Mouse (Mus musculus): ENCODE measurements at regions not wholly inside any gene's neighbourhood (a gene's known extent, or its start where the extent isn't known, plus 50 kb on each side); places are given as distances from the start of the nearest gene placed in this dataset.

DNA sequence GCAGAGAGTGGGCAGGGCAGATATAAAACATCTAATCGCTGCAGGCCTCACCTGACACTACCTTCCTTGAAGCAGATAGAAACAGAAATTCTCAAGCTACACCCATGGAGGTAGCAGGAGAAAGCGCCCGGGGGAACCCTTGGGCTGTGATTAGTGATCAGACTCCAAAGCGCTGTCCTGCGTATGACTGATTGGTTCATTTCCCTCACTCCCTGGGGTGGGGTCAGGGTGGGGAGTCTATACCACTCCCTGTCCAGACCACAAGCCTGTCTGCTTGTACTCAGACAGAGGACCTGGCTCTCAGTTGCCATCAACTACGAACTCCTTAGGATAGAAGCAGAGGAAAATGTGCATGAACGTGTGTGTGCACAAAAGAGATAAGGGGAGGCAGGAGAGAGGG lies 77.7 kb downstream of the Gm826 start:
- H3K9ac ChIP-seq (replicated peaks), result no peak overlapping the region
- WGBS, result 70% methylated on average over 7 of the region's 7 CpGs
- no peaks in the 10 kb centered on the region for H3K4me1 ChIP-seq (replicated peaks)
- H3K4me3 ChIP-seq (replicated peaks), result no peak overlapping the region
- H3K4me2 ChIP-seq, result no peak overlapping the region
- H3K27me3 ChIP-seq, result no peaks in the 10 kb centered on the region
- H3K27ac ChIP-seq, result no peak overlapping the region
- ATAC-seq (ENCODE audit: insufficient number of reproducible peaks, insufficient read depth, low FRiP score, low TSS enrichment, low read depth), result no peak
- no peaks in the 10 kb centered on the region for H3K9me3 ChIP-seq
- H3K36me3 ChIP-seq, result no peaks in the 10 kb centered on the region

- H3K4me3 ChIP-seq (replicated peaks), result no peak overlapping the region
- H3K4me2 ChIP-seq, result no peak overlapping the region
- H3K36me3 ChIP-seq, result no peaks in the 10 kb centered on the region
- H3K9ac ChIP-seq (replicated peaks), result no peak overlapping the region
- peaks cover 22% of the 10 kb centered on the region for H3K27me3 ChIP-seq
- no peak for ATAC-seq (ENCODE audit: insufficient number of reproducible peaks, insufficient read depth, low FRiP score, low TSS enrichment, low read depth)
- H3K4me1 ChIP-seq (replicated peaks), result peaks cover 8% of the 10 kb centered on the region; the same call in 1 of the 2 replicates
- no peak overlapping the region for H3K27ac ChIP-seq
- 94% methylated on average over 3 of the region's 3 CpGs for WGBS
- H3K9me3 ChIP-seq, result no peaks in the 10 kb centered on the region
Observed at GRCm38 (mm10) chr2:160250228-160250627, 83.7 kb downstream of the Gm826 start.

DNA sequence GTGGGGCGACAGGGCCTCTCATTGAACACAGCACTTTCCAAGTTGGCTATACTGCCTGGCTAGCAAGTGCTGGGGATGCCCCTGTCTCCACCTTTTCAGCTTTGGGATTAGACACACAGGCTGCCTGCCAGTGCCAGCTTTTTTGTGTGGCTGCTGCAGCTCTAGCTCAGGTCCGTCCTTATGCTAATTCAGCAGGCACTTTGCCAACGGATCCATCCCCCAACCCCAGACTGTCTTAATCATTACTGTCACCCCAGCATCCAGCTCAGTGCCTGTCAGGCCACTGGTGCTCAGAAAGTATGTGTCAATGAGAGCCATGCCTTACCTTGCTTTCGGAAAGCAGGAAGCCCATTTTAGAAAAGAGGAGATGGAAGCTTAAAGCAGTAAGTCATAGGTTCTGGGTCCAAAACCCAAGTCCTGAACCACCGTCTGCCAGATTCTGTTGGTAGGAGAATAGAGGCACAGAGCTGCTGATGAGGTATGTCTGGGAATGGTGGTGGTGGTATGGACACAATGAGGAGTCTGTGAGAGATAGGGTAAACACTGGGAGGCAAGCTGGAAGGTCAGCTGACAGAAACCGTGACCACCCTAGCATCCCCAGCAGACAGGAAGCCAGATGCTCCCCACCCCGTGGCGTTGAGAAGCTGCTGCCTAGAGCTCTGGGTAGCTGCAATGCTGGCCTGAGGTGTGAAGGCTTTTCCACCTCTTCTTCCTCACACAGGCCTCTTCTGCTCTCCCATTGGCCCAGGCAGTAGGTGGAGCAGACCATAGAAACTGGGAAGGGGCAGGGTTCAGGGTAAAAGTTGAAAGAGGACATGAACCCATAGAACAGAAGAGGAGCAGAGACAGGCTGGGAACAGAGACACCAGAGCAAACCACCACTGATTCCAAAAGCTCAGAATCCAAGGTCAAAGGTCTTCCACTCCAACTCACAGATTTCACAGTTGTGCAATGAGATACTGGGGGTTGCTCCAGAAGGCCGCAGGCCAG lies 84.6 kb downstream of the Gm826 start:
- Histone ChIP-seq H3K9me3 (no peaks in the 10 kb centered on the region), H3K27ac (no peak overlapping the region), H3K4me3 (replicated peaks) (no peak overlapping the region), H3K36me3 (no peaks in the 10 kb centered on the region), H3K4me1 (replicated peaks) (peaks cover 13% of the 10 kb centered on the region), H3K4me2 (no peak overlapping the region), H3K27me3 (peaks cover 22% of the 10 kb centered on the region), H3K9ac (replicated peaks) (no peak overlapping the region)
- WGBS, result 66% methylated on average over 9 of the region's 9 CpGs
- no peak for ATAC-seq (ENCODE audit: insufficient number of reproducible peaks, insufficient read depth, low FRiP score, low TSS enrichment, low read depth)

DNA sequence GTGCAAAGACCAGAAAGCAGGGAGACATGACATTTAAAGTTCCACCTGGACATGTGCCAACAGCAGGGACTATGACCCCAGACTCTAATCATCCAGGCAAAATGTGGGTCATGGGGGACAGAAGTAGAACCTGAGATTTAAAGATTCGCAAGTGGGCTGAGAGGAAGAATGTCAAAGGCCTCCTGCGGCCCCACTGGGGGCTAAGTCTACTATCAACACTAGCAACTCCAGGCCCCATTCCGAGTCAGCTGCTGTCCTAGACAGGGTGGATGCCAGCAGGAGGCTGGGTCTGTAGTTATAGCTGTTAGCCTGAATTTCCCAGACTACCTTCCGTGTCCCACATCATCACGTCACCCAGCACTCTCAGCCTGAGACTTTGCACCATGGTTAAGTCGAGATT lies 86.7 kb downstream of the Gm826 start:
- no peaks in the 10 kb centered on the region for H3K9me3 ChIP-seq
- no peak for ATAC-seq (ENCODE audit: insufficient number of reproducible peaks, insufficient read depth, low FRiP score, low TSS enrichment, low read depth)
- 90% methylated on average over 6 of the region's 6 CpGs for WGBS
- peaks cover 13% of the 10 kb centered on the region for H3K4me1 ChIP-seq (replicated peaks)
- H3K4me2 ChIP-seq, result no peak overlapping the region
- peaks cover 22% of the 10 kb centered on the region for H3K27me3 ChIP-seq
- H3K27ac ChIP-seq, result no peak overlapping the region
- H3K9ac ChIP-seq (replicated peaks), result no peak overlapping the region
- no peak overlapping the region for H3K4me3 ChIP-seq (replicated peaks)
- H3K36me3 ChIP-seq, result no peaks in the 10 kb centered on the region

GRCm38 (mm10) chr2:160246356-160246755 lies 87.6 kb downstream of the Gm826 start:
- 75% methylated on average over 1 of the region's 1 CpGs for WGBS
- no peak overlapping the region for H3K27ac ChIP-seq
- no peaks in the 10 kb centered on the region for H3K9me3 ChIP-seq

DNA sequence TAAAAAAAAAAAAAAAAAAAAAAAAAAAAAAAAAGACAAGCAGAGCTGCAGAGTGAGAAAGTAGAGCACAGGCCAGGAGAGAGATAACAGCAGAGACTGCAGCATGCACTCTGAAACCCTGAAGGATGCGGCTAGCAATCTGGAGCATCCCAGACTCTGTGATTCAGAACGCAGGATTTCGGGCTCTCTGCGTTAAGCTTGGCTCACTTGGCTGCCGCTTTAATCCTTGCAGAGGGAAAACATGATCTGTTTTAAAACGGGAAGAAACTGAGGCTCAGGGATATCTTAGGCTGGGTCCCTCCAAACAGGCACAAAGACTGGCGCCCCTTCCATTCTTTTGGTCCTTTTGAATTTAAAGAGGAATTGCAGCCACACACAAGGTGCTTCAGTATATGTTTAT lies 89.1 kb downstream of the Gm826 start:
- Histone ChIP-seq H3K4me3 (replicated peaks) (no peak overlapping the region), H3K36me3 (no peaks in the 10 kb centered on the region), H3K9me3 (no peaks in the 10 kb centered on the region), H3K27me3 (peaks cover 26% of the 10 kb centered on the region), H3K4me2 (no peak overlapping the region), H3K9ac (replicated peaks) (no peak overlapping the region), H3K4me1 (replicated peaks) (peaks cover 24% of the 10 kb centered on the region), H3K27ac (no peak overlapping the region)
- 30% methylated on average over 7 of the region's 7 CpGs for WGBS
- ATAC-seq (ENCODE audit: insufficient number of reproducible peaks, insufficient read depth, low FRiP score, low TSS enrichment, low read depth), result no peak

More at GRCm38 (mm10) chr2:160246356-160246755, 87.6 kb downstream of the Gm826 start:
- H3K4me3 ChIP-seq (replicated peaks), result no peak overlapping the region
- ATAC-seq (ENCODE audit: insufficient number of reproducible peaks, insufficient read depth, low FRiP score, low TSS enrichment, low read depth), result no peak
- no peaks in the 10 kb centered on the region for H3K36me3 ChIP-seq
- no peak overlapping the region for H3K4me2 ChIP-seq
- H3K27me3 ChIP-seq, result peaks cover 29% of the 10 kb centered on the region
- H3K9ac ChIP-seq (replicated peaks), result no peak overlapping the region
- peaks cover 13% of the 10 kb centered on the region for H3K4me1 ChIP-seq (replicated peaks)

DNA sequence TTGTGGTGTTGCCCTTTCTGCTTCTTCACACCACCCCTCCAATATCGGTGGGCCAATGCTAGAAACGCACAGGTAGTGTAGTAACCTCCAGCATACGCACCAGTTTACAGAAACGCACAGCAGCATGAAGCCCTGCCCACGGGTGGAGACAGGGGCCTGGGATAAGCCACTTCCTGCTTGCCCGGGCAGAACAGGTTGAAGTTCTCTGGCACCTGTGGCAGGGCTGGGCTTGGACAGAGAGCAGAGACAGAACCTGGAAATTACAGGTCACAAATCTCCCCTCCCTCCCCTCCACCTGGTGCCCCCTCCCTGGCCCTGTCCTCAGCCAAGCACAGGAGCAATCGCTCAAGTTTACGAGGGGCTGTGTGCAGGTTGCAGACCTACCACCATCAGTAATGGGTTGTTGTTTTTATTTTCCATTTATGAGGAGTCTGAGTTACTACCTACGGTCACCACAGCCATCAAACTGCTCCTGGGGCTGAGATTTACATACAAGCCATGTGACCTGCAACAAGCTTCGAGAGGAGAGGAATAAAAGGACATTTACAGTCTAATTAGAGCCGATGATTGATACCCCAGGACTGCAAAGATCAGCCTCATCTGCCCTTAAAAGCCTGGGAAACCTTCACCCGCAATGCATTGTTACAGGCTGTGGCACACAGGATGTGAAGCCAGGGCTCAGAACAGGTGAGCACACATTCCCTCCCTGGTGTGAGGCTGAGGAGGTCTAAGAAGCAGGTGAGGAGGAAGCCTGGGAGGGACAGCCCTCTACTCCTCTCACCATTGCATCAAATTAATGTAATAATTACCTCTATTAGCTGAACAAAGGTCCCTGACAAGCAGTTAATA lies 93.2 kb downstream of the Gm826 start:
- Histone ChIP-seq H3K4me2 (no peak overlapping the region), H3K27me3 (peaks cover 26% of the 10 kb centered on the region), H3K9me3 (no peaks in the 10 kb centered on the region), H3K36me3 (no peaks in the 10 kb centered on the region), H3K9ac (replicated peaks) (no peak overlapping the region), H3K4me3 (replicated peaks) (no peak overlapping the region), H3K27ac (no peak overlapping the region), H3K4me1 (replicated peaks) (peaks cover 19% of the 10 kb centered on the region)
- ATAC-seq (ENCODE audit: insufficient number of reproducible peaks, insufficient read depth, low FRiP score, low TSS enrichment, low read depth), result no peak
- 27% methylated on average over 12 of the region's 12 CpGs for WGBS

GRCm38 (mm10) chr2:160237436-160238104 lies 96.4 kb downstream of the Gm826 start:
- 83% methylated on average over 3 of the region's 3 CpGs for WGBS
- no peak overlapping the region for H3K27ac ChIP-seq
- H3K4me3 ChIP-seq (replicated peaks), result no peak overlapping the region
- no peak overlapping the region for H3K9ac ChIP-seq (replicated peaks)
- no peak overlapping the region for H3K4me2 ChIP-seq
- H3K36me3 ChIP-seq, result no peaks in the 10 kb centered on the region
- H3K4me1 ChIP-seq (replicated peaks), result peaks cover 11% of the 10 kb centered on the region
- 0 out of 2 replicates have a peak, but pooled peaks cover 4% of the 10 kb centered on the region for H3K9me3 ChIP-seq
- H3K27me3 ChIP-seq, result peaks cover 24% of the 10 kb centered on the region
- no peak for ATAC-seq (ENCODE audit: insufficient number of reproducible peaks, insufficient read depth, low FRiP score, low TSS enrichment, low read depth)

GRCm38 (mm10) chr2:160236806-160237205 lies 97.2 kb downstream of the Gm826 start:
- H3K4me3 ChIP-seq (replicated peaks), result no peak overlapping the region
- H3K27ac ChIP-seq, result no peak overlapping the region
- H3K4me1 ChIP-seq (replicated peaks), result peaks cover 11% of the 10 kb centered on the region
- H3K9me3 ChIP-seq, result 0 out of 2 replicates have a peak, but pooled peaks cover 4% of the 10 kb centered on the region
- no peaks in the 10 kb centered on the region for H3K36me3 ChIP-seq
- no peak overlapping the region for H3K9ac ChIP-seq (replicated peaks)
- ATAC-seq (ENCODE audit: insufficient number of reproducible peaks, insufficient read depth, low FRiP score, low TSS enrichment, low read depth), result no peak
- no peak overlapping the region for H3K4me2 ChIP-seq
- H3K27me3 ChIP-seq, result peaks cover 27% of the 10 kb centered on the region
- 86% methylated on average over 7 of the region's 7 CpGs for WGBS

DNA sequence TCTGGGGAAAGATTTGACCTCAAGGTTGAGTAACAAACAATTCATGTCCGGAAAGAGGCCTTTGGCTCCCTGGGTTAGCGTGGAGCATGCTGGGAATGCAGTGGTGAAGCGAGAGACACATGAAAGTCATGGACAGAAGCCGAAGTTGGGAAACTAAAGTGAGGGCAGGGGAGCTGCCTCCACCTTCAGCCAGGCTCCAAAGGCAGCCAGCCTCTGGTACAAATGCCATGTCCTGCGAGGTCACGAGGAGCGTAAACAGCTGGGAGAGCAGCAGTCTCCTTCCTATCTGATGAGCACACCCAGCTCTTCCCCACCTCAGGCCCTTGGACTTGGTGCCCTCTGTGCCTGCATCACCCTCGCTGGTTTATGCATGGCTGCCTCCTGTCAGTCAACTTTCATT lies 103.2 kb downstream of the Gm826 start:
- Histone ChIP-seq H3K4me3 (replicated peaks) (no peak overlapping the region), H3K4me1 (replicated peaks) (no peaks in the 10 kb centered on the region), H3K27ac (no peak overlapping the region), H3K9ac (replicated peaks) (no peak overlapping the region), H3K9me3 (0 out of 2 replicates have a peak, but pooled peaks cover 4% of the 10 kb centered on the region), H3K27me3 (peaks cover 20% of the 10 kb centered on the region; the same call in 1 of the 2 replicates), H3K4me2 (no peak overlapping the region), H3K36me3 (no peaks in the 10 kb centered on the region)
- 74% methylated on average over 8 of the region's 8 CpGs for WGBS
- no peak for ATAC-seq (ENCODE audit: insufficient number of reproducible peaks, insufficient read depth, low FRiP score, low TSS enrichment, low read depth)
